Mouse (Mus musculus) kidney, postnatal 4 days (tissue): ENCODE measurements at regions not wholly inside any gene's neighbourhood (a gene's known extent, or its start where the extent isn't known, plus 50 kb on each side); places are given as distances from the start of the nearest gene placed in this dataset.

ENCODE experiments used
- DNase-seq, 2 experiments: peaks; one replicate each; pipeline ENCODE4 v3.0.0; 2021; ENCODE audit warnings: mixed read lengths in 2 of 2

- peak in 1 of 2 experiments; percentile 15 for DNase-seq
These were observed 292.8 kb upstream of the Igfbp3 start for GRCm38 (mm10) chr11:7506421-7506945.

GRCm38 (mm10) chr11:7504651-7505321 lies 291.1 kb upstream of the Igfbp3 start:
- DNase-seq = peak; percentile 20 to 39

- DNase-seq = no peak
These were observed 289.0 kb upstream of the Igfbp3 start for GRCm38 (mm10) chr11:7502679-7503078.

- DNase-seq = peak; percentile 8 to 11
These were observed 288.3 kb upstream of the Igfbp3 start for GRCm38 (mm10) chr11:7502045-7502444.

GRCm38 (mm10) chr11:7497803-7498202 lies 284.1 kb upstream of the Igfbp3 start:
- no peak for DNase-seq

- no peak for DNase-seq
These were observed 260.3 kb upstream of the Igfbp3 start for GRCm38 (mm10) chr11:7473832-7474545.

GRCm38 (mm10) chr11:7465522-7465921 lies 251.8 kb upstream of the Igfbp3 start:
- DNase-seq = no peak

- peak; percentile 47 to 65 for DNase-seq
These were observed 248.4 kb upstream of the Igfbp3 start for GRCm38 (mm10) chr11:7461956-7462771.

GRCm38 (mm10) chr11:7451756-7452155 lies 238.0 kb upstream of the Igfbp3 start:
- no peak for DNase-seq

- no peak for DNase-seq
These were observed 230.8 kb upstream of the Igfbp3 start for GRCm38 (mm10) chr11:7444494-7444893.

- DNase-seq = no peak
These were observed 225.6 kb upstream of the Igfbp3 start for GRCm38 (mm10) chr11:7439276-7439675.

GRCm38 (mm10) chr11:7434591-7434990 lies 220.9 kb upstream of the Igfbp3 start:
- no peak for DNase-seq

- DNase-seq = no peak
These were observed 214.0 kb upstream of the Igfbp3 start for GRCm38 (mm10) chr11:7427771-7428170.

- DNase-seq = no peak
These were observed 211.5 kb upstream of the Igfbp3 start for GRCm38 (mm10) chr11:7425233-7425632.

GRCm38 (mm10) chr11:7424082-7424471 lies 210.4 kb upstream of the Igfbp3 start:
- DNase-seq = peak in 1 of 2 experiments; percentile 4

- DNase-seq = peak in 1 of 2 experiments; percentile 20
These were observed 209.8 kb upstream of the Igfbp3 start for GRCm38 (mm10) chr11:7423276-7424081.

GRCm38 (mm10) chr11:7412631-7413030 lies 198.9 kb upstream of the Igfbp3 start:
- no peak for DNase-seq

GRCm38 (mm10) chr11:7408992-7409391 lies 195.3 kb upstream of the Igfbp3 start:
- DNase-seq = no peak

GRCm38 (mm10) chr11:7404666-7405065 lies 190.9 kb upstream of the Igfbp3 start:
- no peak for DNase-seq

GRCm38 (mm10) chr11:7371835-7372234 lies 158.1 kb upstream of the Igfbp3 start:
- DNase-seq = no peak

GRCm38 (mm10) chr11:7361388-7361787 lies 147.7 kb upstream of the Igfbp3 start:
- DNase-seq = no peak

GRCm38 (mm10) chr11:7348601-7349000 lies 134.9 kb upstream of the Igfbp3 start:
- DNase-seq = peak; percentile 34 to 45
